Mouse (Mus musculus): ENCODE data around the gene Gjb4.

Gjb4 gene

GRCm38 (mm10) chr4:127353951-127354438 is at the start of gene Gjb4:
Gene Gjb4, minus strand, starts transcription at chr4:127354081.
- DNase-seq (ENCODE audit: low spot score in 2 of 2) = no peak

DNA sequence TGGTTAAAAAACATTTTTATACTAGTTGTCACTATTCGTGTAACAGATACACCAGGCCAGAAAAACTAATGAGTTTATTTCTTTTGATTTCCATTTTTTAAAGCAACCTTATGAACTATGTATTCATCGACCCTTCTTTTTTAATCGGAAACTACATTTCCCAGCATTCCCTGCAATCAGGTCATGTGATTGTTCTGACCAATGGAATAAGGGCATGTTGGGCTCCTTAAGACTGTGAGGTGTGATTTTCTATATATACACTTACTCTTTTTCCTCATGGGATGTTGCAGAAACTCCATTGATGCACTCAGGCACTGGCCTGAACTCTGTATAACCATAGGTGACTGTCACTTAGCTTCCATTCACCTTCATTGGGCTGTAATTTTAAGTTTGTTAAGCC is 48.7 kb upstream of the Gjb4 start:
- DNase-seq (ENCODE audit: low spot score in 2 of 2) = no peak

DNA sequence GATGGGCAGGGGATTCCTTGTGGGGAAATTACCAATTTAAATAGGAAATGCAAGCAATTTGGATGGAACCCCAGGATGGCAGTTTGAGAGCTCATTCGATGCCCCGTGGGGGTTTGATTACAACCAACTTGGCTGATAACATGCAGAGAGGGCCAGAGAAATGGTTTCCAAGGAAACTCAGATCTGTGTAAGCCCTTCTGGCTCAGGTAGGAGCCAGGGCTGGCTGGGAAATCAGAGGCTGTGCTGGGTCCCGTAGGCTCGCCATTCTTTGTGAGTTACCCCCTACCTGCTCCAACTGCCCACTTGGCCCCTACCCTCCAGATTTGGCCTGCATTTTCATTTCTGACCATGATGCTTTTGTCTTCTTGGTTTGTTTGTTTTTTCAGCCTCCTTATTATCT is 48.3 kb upstream of the Gjb4 start:
- no peak for DNase-seq (ENCODE audit: low spot score in 2 of 2)

DNA sequence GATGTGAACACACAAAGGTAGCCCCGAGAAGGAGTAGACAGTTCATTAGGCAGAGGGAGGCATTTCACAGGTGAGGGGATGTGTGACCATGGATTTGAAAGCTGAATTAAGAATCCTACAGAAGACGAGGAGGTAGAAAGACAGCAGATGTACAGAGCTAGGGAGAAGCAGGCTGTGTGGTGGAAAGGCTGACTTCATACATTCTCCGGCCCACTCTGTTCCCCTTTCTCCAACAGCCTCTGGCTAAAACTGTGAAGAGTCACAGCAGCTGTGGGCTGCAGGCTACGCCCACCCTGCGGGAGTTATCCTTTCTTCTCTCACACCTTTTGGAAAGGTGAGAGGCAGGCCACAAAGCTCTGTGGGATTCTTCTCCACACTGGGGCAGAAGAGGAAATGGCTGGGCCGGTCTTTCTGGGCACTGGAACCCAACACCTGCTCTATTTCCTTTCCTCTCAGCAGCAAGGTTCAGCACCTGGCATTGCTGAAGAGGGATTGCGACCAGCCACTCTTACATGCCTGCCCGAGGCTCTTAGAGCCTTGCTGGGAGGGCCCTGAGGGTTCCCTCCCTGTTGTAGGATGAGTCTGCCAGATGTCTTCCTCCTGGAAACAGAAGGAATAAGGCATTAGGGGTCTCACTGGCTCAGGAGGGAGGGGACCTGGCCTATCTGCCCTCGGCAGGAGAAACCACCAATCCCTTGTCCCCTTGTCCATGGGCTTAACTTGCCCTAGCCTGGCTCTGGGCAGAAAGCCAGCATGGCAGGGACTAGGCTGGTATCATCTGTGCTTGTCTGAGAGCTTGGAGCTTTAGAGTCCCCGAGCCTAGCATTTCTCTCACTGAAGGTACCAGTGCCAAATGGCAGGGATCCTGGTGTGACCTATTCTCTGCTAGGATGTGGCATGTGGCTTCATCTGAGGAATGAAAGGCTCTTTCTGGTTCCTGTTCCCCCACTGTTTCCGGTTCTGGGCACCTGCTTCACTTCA is 46.6 kb upstream of the Gjb4 start:
- DNase-seq (ENCODE audit: low spot score in 2 of 2) = peak; percentile 4 to 21

DNA sequence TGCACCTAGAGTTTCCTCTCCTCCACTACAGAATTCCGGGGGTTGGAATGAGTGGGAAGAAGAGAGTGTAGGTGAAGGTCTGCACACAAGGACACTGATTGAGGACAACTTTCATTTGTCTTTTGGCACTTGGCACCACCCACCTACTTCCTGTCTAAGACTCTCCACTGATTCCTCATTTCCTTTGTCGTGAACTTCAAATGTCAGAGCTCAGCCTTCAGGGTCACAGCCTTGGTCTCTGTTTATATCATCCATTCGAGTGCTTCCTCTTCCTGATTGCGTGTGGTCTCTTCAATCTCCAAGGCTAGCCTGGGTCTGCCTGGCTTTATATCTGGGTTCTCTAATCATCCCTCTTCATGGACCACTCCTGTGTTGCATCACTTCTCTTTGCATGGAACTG is 41.7 kb upstream of the Gjb4 start:
- no peak for DNase-seq (ENCODE audit: low spot score in 2 of 2)

DNA sequence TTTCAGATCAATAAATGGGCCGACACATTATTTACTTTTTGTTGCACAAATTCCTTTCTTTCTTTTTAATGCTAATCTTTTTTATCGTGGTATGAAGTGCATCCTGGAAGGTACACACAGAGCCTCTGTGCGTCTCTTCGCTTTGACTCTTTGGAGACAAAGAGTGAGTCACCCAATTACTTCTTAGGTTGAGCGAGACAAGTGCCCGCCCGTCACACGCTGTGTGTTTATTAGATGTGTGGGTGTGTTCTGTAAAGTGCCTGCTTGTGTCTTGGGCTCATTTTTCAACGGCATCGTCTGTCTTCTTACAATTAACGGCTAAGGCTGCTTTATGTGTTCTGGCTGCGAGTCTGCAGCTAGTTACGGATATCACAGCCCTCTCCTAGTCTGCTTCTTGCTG is 35.8 kb upstream of the Gjb4 start:
- no peak for DNase-seq (ENCODE audit: low spot score in 2 of 2)

DNA sequence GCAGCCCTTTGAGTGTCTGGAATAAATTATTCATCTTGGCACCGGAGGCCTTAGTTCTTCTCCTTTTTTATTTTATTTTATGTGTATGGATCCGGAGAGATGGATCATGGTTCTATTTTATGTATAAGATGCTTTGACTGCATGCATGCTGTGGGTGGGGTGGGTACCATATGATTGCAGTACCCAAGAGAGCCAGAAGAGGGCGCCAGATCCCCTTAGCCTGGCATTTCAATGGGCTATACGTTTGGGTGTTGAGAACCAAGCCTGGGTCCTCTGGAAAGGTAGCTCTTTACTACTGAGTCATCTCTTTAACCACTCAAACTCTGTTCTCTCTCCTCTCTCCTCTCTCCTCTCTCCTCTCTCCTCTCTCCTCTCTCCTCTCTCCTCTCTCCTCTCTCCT is 23.5 kb upstream of the Gjb4 start:
- no peak for DNase-seq (ENCODE audit: low spot score in 2 of 2)

DNA sequence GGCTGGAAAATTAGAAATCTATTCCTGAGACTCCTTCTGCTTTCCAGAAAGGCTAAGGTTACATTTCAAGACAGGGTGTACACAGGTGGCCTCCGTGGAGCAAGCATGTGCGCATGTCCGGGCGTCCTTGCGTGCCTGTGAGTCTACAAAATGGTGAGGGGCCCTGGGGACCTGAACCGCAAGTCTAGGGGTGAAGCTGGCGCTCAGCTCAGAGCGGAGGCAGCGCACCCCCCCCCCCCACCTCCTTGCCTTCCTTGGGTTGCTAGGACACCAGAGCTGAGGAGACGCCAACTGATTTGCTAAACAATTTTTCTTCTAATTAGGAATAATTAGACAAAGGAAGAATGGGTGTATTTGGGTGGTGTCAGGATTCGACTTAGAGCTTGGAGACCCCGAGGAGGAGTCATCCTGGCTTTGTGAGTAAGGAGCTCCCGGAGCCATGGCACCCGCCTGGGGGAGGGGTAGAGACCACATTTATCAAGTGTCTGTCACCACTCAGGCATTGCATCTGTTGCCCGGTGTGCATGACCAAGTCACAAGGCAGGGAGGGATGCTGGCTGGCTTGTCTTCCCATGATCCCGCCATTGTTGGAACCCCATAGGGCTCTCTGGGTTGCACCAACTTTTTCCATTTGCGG is 21.8 kb upstream of the Gjb4 start:
- DNase-seq (ENCODE audit: low spot score in 2 of 2) = no peak

DNA sequence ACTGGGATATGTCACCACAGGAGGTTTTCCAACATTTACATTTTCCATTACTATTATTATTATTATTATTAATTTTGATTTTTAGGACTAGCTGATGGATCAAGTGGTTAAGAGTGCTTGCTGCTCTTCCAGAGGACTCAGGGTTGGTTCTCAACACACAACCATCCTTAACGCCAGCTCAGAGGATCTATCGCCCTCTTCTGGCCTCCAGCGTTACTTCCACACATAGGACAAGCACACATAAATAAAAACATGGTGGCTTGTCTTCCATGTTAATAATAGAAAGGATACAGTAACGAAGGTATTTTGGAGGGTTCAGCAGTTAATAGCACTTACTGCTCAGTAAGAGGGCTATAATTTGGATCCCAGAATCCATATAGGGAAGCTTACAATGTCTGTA is 20.8 kb upstream of the Gjb4 start:
- no peak for DNase-seq (ENCODE audit: low spot score in 2 of 2)

DNA sequence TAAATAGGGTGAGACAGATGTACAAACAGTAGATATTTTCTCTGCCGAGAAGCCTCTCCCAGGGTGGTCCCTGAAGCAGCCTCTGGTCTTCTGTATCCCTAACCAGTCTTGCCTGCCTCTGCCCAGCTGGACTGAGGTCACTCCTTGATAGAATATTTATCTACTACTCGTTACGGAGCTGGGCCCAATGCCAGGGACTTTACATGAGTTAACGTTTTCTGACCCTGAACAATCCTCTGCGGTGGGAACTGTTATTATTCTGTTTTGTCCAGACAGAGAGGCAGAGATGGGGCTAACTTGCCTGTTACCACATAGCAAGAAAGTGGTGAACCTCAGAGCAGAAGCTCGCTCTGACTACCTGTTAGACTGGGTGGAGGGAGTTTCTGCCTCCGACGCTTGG is 19.6 kb upstream of the Gjb4 start:
- DNase-seq (ENCODE audit: low spot score in 2 of 2) = no peak

- DNase-seq (ENCODE audit: low spot score in 2 of 2) = peak; percentile 21 to 53
Observed at GRCm38 (mm10) chr4:127371546-127371945, 17.7 kb upstream of the Gjb4 start.

GRCm38 (mm10) chr4:127370447-127370846 is 16.6 kb upstream of the Gjb4 start:
- DNase-seq (ENCODE audit: low spot score in 2 of 2) = no peak

GRCm38 (mm10) chr4:127368379-127368973 is 14.6 kb upstream of the Gjb4 start:
- peak in 1 of 2 experiments; percentile 25 for DNase-seq (ENCODE audit: low spot score in 2 of 2)

- DNase-seq (ENCODE audit: low spot score in 2 of 2) = no peak
Observed at GRCm38 (mm10) chr4:127365834-127366233, 12.0 kb upstream of the Gjb4 start.

DNA sequence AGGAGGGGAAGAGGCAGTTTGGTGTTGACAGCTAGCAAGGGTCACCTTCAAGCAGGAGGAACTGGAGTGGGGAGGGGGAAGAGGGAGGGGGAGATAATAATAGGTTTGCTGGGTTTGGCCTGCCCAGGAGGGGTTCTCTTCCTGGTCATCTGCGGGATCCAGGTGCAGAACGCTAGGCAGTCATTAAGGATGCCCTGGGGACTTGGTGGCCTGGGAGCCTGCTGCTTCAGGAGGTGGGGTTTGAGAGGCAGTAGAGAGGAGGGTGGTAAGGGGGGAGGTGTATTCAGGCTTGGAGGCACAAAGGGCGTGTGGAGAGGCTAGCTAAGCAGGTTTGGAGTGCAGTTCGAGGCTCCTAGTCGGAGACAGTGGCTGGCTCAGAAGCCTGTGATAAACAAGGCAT is 11.6 kb upstream of the Gjb4 start:
- DNase-seq (ENCODE audit: low spot score in 2 of 2) = no peak

GRCm38 (mm10) chr4:127364431-127364830 is 10.6 kb upstream of the Gjb4 start:
- DNase-seq (ENCODE audit: low spot score in 2 of 2) = no peak

- DNase-seq (ENCODE audit: low spot score in 2 of 2) = no peak
Observed at GRCm38 (mm10) chr4:127363331-127363730, 9.4 kb upstream of the Gjb4 start.

GRCm38 (mm10) chr4:127362520-127362919 is 8.6 kb upstream of the Gjb4 start:
- DNase-seq (ENCODE audit: low spot score in 2 of 2) = no peak

DNA sequence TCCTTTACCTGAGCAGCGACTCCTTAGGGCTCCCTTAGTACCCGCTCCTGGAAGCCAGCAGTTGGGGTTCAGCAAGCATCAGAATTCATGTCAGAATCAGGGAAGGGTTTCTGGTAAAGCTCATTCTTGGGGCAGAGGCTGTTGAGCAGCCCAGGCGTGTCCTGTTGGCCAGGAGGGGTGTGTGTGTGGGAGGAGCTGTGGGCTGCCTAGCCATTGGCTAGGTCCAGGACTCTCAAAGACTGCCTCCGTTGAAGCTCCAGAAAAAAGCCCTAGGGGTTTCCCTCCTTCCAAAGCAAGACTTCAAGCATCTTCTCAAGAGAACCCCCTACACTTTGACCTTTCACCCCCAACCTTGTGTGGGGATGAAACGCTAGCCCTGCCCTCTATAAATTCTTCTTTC is 4.1 kb upstream of the Gjb4 start, which contains the start of gene Gjb5:
TSS of gene Gjb5 (minus strand) at position 164 of the 400 bp plus-strand sequence.
- no peak for DNase-seq (ENCODE audit: low spot score in 2 of 2)

- DNase-seq (ENCODE audit: low spot score in 2 of 2) = peak in 1 of 2 experiments; percentile 19
Observed at GRCm38 (mm10) chr4:127354506-127355485, 915 bp upstream of the Gjb4 start.

- no peak for DNase-seq (ENCODE audit: low spot score in 2 of 2)
Observed at GRCm38 (mm10) chr4:127352594-127352993, 1.3 kb downstream of the Gjb4 start.
